Mouse (Mus musculus) brain, embryonic 14.5 days (tissue): ENCODE results near the gene Cyp2s1.

Experiments used
- CTCF ChIP-seq: fragments of 200-500 bp; IDR thresholded peaks from 2 replicates; pipeline ENCODE4 v1.5.1; 2012; ENCODE audit warnings: inconsistent platforms, mild to moderate bottlenecking, moderate library complexity, borderline replicate concordance; ENCODE audit not compliant: insufficient read depth, insufficient read length; ENCODE audit errors: extremely low read depth
- POLR2A ChIP-seq: fragments of 200-500 bp; IDR thresholded peaks from 2 replicates; pipeline ENCODE4 v1.6.1; 2012; ENCODE audit warnings: mild to moderate bottlenecking, inconsistent platforms, borderline replicate concordance; ENCODE audit not compliant: poor library complexity, insufficient read depth, insufficient read length, severe bottlenecking; ENCODE audit errors: extremely low read depth

DNA sequence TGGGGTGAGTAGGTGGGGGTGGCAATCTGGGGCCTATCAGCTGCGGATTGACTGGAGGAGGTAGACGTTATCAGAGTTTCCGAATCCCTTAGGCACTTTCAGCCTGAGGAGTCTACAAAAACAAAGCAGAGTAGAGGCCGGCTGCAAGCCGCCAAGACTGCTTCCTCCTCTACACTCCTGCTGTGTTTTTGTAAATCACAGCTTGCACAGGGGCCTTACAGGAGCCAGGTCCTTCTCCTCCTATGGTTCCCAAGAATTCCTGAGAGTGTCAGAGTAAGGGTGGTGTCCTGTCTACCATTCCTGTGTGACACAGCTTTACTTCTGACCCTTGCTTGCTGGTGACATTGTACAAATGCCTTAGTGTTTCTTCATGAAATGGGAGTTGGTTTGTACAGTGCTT, 48.1 kb upstream of the Cyp2s1 start:
- TF ChIP-seq POLR2A (no peak), CTCF (no peak)
